Mouse (Mus musculus) mesoderm, embryonic 11.5 days (tissue): ENCODE measurements around the gene Rorb.
A peak's percentile ranks its signal among the peaks of the same experiment; 100 is the strongest.

Experiments
- DNase-seq: peaks from one replicate; pipeline ENCODE4 v3.0.0-alpha.2; 2012; ENCODE audit warnings: low read depth, low spot score

The Rorb gene

GRCm38 (mm10) chr19:19110793-19111427 lies at the start of gene Rorb:
Rorb (minus strand) TSS chr19:19111196.
- peak; percentile 91 for DNase-seq

GRCm38 (mm10) chr19:19148847-19149246 lies 37.9 kb upstream of the Rorb start:
- no peak for DNase-seq

GRCm38 (mm10) chr19:19144447-19144846 lies 33.5 kb upstream of the Rorb start:
- no peak for DNase-seq

- DNase-seq: peak; percentile 8
These were observed 25.9 kb upstream of the Rorb start for GRCm38 (mm10) chr19:19136856-19137255.

- no peak for DNase-seq
These were observed 24.8 kb upstream of the Rorb start for GRCm38 (mm10) chr19:19135838-19136237.

- no peak for DNase-seq
These were observed 11.3 kb upstream of the Rorb start for GRCm38 (mm10) chr19:19122324-19122723.

- no peak for DNase-seq
These were observed 1.2 kb upstream of the Rorb start for GRCm38 (mm10) chr19:19112180-19112579.

- no peak for DNase-seq
These were observed 603 bp upstream of the Rorb start for GRCm38 (mm10) chr19:19111428-19112170.

- peak; percentile 63 for DNase-seq
These were observed 806 bp downstream of the Rorb start for GRCm38 (mm10) chr19:19110011-19110768.

GRCm38 (mm10) chr19:19108596-19109381 lies 2.2 kb downstream of the Rorb start:
- no peak for DNase-seq

GRCm38 (mm10) chr19:19104581-19104980 lies 6.4 kb downstream of the Rorb start:
- DNase-seq: no peak

GRCm38 (mm10) chr19:19097149-19097548 lies 13.8 kb downstream of the Rorb start:
- no peak for DNase-seq

- no peak for DNase-seq
These were observed 21.6 kb downstream of the Rorb start for GRCm38 (mm10) chr19:19089427-19089826.

- DNase-seq: no peak
These were observed 33.1 kb downstream of the Rorb start for GRCm38 (mm10) chr19:19077880-19078279.

- DNase-seq: no peak
These were observed 36.2 kb downstream of the Rorb start for GRCm38 (mm10) chr19:19074756-19075155.

- peak; percentile 73 for DNase-seq
These were observed 52.1 kb downstream of the Rorb start for GRCm38 (mm10) chr19:19058710-19059398.

GRCm38 (mm10) chr19:19058201-19058600 lies 52.8 kb downstream of the Rorb start:
- DNase-seq: no peak

- no peak for DNase-seq
These were observed 67.9 kb downstream of the Rorb start for GRCm38 (mm10) chr19:19043138-19043537.

- DNase-seq: no peak
These were observed 70.2 kb downstream of the Rorb start for GRCm38 (mm10) chr19:19040800-19041199.

- DNase-seq: no peak
These were observed 76.3 kb downstream of the Rorb start for GRCm38 (mm10) chr19:19034482-19035315.
